Mouse (Mus musculus) natural killer cell, adult 2 months (primary cell): ENCODE data around the gene Rmnd5b.

Experiments
- DNase-seq, 2 experiments: peaks; one replicate each; pipeline ENCODE4 v3.0.0; 2022; ENCODE audit warnings: low spot score in 2 of 2

Rmnd5b gene

DNA sequence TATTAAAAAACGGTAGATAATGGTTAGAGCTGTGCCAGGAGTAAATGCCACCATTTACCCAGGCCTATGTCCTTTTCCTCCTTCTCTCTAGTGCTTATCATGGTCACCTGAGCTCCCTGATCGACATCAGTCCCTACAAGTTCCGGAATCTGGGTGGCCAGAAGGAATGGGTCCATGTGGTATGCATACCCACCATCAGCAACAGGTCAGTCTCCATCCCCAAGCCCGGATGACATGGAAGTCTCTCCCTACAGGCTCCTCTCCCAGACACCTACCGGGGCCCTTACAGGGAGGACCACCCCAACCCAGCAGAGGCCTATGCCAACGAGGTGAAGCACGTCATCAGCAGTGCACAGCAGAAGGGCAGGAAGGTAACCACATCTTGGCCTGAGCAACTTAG, 43.8 kb downstream of the Rmnd5b start:
- no peak for DNase-seq

DNA sequence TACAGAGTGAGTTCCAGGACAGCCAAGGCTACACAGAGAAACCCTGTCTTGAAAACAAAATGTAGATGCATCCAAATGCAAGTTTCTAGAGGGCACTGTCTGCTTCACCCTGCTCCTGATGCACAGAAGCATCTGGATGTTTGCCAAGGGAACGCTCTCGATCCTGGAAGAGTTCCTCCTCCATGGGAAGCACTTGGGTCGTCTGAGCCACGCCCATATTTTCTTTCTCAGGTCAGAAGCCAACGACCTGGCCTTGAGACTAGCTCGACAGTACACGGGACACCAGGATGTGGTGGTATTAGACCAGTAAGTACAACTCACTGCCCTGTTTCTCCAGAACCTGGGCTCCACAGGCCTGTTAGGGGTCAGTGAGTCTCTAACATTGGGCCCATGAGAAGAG, 44.5 kb downstream of the Rmnd5b start:
- no peak for DNase-seq

DNA sequence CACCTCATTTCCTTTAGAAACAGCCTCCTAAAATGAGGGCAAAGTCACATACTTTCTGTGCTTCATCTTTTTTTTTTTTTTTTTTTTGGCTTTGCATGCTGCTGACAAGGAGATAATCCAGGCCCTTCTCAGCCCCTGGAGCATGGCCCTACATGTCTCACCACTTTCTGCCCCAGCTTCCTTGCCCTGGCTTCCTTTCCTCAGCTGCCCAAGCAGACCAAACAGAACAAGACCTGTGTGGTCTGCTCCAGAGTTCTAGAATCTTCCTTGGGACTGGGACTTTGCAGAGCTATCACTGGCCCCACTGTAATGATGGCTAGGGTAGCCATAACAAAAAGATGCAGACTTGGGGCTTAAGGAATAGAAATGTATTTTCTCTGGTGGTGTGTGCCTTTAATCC, 45.7 kb downstream of the Rmnd5b start:
- no peak for DNase-seq

DNA sequence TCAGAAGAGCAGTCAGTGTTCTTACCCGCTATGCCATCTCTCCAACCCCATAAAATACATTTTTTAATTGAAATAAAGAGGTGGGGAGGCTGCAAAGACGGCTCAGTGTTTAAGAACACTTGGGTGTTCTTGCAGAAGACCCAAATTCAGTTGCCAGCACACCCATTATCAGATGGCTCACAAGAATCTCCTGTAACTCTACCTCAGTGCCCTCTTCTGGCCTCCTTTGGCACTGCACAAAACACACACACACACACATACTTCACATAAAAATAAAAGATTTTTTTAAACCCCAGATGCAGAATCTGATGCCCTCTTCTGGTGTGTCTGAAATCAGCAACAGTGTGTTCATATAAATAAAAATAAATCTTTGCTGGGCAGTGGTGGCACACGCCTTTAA, 46.9 kb downstream of the Rmnd5b start:
- DNase-seq: no peak

DNA sequence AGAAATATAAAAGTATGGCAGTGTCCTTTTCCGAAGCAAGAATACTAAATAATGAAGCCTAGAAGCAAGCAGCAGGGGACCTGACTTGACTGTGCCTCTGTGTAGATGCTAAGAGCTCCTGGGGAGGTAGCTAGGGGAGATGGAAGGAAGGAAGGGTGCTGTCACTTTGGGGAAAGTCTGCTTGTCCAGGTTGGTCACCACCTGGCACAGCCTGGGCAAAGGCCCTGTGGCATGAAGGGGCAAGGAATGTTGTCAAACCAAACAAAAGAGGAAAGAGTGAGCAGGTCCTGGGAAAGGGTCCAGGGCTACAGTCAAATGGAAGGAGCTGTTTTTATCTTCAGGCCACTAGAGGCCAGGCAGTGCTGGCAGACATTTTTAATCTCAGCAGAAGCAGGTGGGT, 48.6 kb downstream of the Rmnd5b start:
- DNase-seq: no peak

DNA sequence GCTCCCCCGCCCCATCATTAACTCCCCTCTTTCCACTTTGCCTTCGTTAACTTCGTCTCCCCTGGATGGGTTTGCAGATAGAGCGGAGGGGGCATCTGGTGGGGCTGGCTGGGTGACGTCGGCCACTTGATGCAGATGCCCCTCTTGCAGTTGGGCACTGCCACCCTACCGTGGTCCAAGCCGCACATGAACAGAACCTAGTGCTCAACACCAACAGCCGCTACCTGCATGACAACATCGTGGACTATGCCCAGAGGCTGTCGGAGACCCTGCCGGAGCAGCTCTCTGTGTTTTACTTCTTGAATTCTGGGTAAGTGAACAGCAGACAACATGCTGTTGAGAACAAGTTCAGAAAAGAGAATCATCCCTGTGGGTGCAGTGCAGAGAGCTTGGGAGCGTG, 49.3 kb downstream of the Rmnd5b start:
- no peak for DNase-seq

DNA sequence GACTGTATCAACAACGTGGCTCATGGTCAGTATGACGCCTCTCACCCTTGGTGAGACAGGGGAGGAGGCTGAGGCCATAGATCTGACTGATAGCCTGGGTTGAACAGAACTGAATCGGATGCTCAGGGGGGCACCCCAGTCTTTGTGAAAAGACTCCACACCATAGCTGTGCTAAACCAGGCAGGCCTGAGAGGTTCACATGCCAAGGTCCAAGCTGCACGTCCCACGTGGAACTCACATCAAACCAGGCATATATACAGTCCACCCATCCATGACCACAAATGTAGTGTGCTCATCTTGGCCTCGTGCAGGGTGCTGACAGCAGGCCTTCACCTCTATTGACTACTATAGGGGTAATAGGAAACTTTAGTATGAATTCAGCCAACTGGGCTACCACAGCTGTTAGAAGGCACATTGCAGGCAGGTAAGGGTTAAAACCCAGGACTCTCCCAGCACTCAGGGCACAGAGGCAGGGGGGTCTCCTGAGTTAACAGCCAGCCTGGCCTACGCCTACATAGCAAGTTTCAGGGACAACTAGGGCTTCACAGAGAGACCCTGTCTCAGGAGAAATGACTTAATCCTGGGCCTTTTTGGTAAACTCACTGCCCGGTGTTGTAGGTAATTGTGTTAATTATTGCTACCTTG, 50.0 kb downstream of the Rmnd5b start:
- DNase-seq: no peak

DNA sequence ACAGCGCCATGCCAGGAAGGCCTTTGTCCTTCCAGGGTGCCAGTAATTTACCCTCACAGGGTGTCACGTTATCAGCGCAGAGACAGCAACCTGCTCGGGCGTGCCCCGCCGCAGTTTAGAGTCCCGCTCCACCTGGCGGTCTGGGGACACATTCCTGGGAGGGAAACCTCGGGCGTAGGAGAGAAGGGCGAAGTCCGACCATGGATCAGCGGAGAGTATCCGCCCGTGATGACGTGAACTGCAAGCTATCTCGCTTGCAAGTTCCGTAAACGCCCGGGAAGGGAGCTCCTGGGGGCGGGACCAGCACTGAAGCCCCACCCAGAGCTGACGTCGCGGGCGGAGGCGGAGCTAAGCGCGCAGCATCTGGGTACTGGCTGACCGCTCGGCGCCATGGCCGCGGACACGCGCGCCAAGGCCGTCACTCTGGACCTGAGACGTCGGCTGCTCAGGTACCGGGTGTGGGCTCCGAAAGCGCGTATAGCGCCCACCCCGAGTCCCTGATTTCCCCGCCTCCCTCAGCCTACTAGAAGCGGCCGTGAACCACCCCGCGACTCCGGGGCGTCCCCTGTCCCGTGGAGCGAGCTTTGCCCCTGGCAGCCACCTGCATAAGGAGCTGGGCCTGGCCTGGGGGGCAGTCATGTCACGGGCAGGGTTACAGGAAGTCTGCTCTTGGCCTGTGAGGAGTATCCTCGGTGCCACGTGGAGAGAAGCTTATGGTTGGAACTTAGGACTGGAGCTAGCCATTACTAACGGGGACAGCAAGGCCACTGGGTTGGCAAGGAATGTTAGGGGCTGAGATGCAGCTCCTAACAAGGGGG, 51.1 kb downstream of the Rmnd5b start, which contains the start of gene Phykpl:
TSS of gene Phykpl (plus strand) at position 327 of the 818 bp plus-strand sequence.
- DNase-seq: peak; percentile 93 to 94

DNA sequence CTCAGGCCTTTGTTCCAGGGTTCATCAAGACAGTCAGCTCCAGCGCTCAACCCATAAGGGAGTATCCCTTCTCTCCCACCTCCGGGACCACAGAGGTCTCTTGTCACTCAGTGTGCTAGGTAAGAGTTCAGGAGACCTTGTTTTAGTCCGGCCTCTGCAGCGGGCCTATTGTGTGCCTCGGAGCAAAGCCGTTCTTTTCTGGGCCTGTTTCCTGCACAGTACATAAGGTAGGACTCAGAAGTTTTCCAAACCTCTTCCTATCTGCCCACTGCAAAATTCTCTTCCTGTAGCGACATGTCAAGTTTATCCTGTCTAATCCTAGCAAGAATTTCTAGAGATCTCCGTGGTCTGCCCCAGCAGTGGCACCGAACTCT, 51.7 kb downstream of the Rmnd5b start:
- no peak for DNase-seq

DNA sequence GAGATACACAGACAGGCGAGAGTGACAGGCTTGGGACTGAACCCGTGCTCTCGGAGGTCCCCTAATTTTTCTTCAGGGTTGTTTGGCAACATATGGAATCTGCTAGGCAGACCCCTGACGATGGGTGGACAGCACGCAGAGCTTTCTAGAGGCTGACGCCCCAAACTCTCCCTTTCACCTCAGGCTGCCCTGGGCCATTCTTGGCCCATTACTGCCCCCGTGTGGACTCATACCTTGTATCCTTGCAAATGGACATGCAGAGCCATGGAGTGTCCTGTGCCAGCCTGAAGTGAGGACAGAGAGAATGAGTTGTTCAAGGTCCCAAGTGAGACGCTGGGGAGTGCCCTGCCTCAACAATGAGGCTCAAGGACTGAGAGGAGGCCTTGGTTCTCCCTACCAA, 53.0 kb downstream of the Rmnd5b start:
- DNase-seq: peak; percentile 65 to 74

DNA sequence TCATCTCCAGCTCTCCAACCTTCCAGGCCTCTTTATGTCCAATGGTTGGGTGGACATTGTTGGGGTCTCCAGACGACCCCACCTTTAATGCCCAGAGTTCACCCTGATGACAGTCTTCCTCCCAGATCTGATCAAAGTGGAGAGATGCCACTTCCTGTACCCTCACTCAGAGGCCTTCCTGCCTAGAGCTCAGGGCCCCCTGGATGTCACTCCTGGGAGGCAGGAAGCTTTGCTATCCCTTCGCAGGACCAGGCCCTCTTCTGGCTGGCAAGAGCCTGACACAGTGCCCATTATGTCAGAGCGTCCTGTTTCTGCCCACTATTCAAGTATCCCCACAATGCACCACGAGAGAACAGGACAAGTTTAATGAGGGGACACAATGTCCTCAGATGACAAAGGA, 56.7 kb downstream of the Rmnd5b start:
- no peak for DNase-seq

DNA sequence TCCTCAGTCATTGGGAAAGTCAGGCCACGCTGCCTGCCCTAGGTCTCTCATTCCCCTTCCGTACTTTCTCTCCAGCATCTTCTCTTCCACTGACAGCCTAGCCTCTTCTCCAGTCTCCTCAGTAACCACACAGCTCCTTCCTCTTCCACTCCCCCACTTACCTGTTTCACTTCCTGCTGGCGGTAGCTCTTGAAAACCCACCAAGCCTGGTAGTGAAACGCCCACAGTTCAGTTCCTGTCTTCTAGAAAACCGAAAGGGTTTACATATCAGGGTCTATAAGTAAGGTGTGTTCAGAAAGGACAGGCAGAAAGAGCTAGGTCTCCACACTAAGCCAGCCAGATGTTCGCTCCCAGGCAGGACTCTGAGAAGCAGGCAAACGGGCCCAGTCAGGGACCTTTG, 58.1 kb downstream of the Rmnd5b start:
- peak in 1 of 2 experiments; percentile 57 for DNase-seq

DNA sequence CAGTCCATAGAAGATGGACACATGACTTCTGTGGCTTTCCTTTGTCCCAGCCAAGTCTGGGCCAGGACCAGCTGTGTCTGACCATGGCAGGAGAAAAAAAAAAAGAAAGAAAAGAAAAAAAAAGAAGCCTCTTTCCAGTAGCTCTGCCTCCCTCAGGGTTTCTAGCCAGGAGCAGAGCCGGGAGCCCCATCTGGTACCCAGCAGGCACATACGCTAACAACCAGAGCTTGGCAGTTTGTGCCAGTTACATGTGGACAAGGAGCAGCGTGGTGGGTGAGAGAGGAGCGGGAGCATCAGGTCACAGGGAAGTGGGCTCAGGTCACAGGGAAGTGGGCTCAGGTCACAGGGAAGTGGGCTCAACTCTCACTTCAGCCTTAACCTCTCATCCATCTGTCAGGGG, 59.2 kb downstream of the Rmnd5b start:
- no peak for DNase-seq
